Mouse (Mus musculus) cortical plate, adult 2 months (tissue): ENCODE results near the gene Rab42. TPM values are rescaled to one million over a fixed set of nuclear protein-coding genes. Genes with fewer than 3 reads are reported as not detected.
"Not testable (repeated sequence)": the region's sequence is repeated elsewhere in the genome, so short reads cannot be mapped to it uniquely, and the experiment has no call there.

Experiments
- H3K27ac ChIP-seq: fragments of 200-500 bp; 2 replicates; pipeline ENCODE4 v1.5.1; 2012; ENCODE audit warnings: low read length, control low read depth, inconsistent platforms; ENCODE audit not compliant: insufficient read depth
- H3K4me1 ChIP-seq: fragments of 200-500 bp; 2 replicates; pipeline ENCODE4 v1.6.1; 2011; ENCODE audit warnings: low read length; ENCODE audit not compliant: control insufficient read depth, insufficient read depth
- H3K4me3 ChIP-seq: fragments of 200-500 bp; 2 replicates; pipeline ENCODE4 v1.5.1; 2011; ENCODE audit warnings: mild to moderate bottlenecking, low read length, control low read depth; ENCODE audit not compliant: insufficient read depth
- CTCF ChIP-seq: fragments of 200-500 bp; IDR thresholded peaks from 2 replicates; pipeline ENCODE4 v1.5.1; 2011; ENCODE audit warnings: mild to moderate bottlenecking, control low read depth, low read length; ENCODE audit not compliant: insufficient read depth; ENCODE audit errors: extremely low read depth
- POLR2A ChIP-seq: fragments of 200-500 bp; IDR thresholded peaks from 2 replicates; pipeline ENCODE4 v1.6.1; 2011; ENCODE audit warnings: mild to moderate bottlenecking, low read length, control low read depth; ENCODE audit not compliant: insufficient read depth; ENCODE audit errors: extremely low read depth
- polyA plus RNA-seq: library from polyadenylated mRNA; depleted of rRNA; stranded (reverse); fragments of >200 nt; gene quantifications from 2 replicates; pipeline ENCODE4 v1.2.3, GENCODE M21; 2012

Rab42 gene
- polyA plus RNA-seq, 1 experiment, result 3.8 TPM

GRCm38 (mm10) chr4:132305276-132305675 lies 2.1 kb upstream of the Rab42 start:
- no peak overlapping the region for H3K4me3 ChIP-seq
- no peak for TF ChIP-seq POLR2A
- no peak overlapping the region for H3K27ac ChIP-seq
- H3K4me1 ChIP-seq, result no peaks in the 10 kb centered on the region; the same call in 1 of the 2 replicates

DNA sequence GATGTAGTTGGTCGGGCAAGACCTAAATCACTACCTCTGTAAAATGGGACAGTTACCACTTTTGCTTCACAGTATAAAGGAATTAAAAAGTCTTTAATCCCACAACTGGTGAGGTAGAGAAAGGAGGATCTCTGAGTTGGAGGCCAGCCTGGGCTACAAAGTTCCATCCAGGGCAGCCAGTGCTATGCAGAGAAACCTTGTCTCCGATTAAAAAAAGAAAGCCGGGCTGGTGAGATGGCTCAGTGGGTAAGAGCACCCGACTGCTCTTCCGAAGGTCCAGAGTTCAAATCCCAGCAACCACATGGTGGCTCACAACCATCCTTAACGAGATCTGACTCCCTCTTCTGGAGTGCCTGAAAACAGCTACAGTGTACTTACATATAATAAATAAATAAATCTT lies 299 bp upstream of the Rab42 start:
- peak overlapping the region; percentile 51 for H3K4me3 ChIP-seq
- not testable (repeated sequence) for H3K4me1 ChIP-seq, H3K27ac ChIP-seq

- peak overlapping the region; percentile 19; the same call in 1 of the 2 replicates for H3K27ac ChIP-seq
- peak overlapping the region; percentile 51 for H3K4me3 ChIP-seq
- H3K4me1 ChIP-seq, result no peaks in the 10 kb centered on the region; the same call in 1 of the 2 replicates
- TF ChIP-seq POLR2A, result peak; percentile 26; the same call in 1 of the 2 replicates
- no peak for TF ChIP-seq CTCF
These were observed 933 bp downstream of the Rab42 start for GRCm38 (mm10) chr4:132301965-132302938.

- H3K4me1 ChIP-seq, result no peaks in the 10 kb centered on the region; the same call in 1 of the 2 replicates
- no peak for TF ChIP-seq CTCF
- H3K4me3 ChIP-seq, result no peak overlapping the region
- no peak overlapping the region for H3K27ac ChIP-seq
These were observed 1.7 kb downstream of the Rab42 start for GRCm38 (mm10) chr4:132301486-132301885.

DNA sequence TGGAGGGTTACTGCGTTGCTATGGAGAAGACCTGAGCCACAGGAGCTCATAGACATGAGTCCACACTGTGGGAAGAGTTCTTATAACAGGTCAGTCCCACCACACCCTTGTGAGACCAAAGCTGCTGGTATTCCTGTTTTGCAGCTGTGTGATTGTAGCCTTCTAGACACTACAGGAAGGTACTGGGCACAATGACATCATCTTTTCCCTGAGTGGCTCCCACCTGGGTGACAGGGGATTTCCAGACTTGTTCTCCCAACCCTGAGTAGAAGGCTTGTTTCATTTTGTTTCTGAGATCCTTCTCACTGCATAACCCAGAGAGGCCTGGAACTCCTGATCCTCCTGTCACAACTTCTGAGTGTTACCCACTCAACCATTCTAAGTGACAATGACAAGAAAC lies 3.3 kb downstream of the Rab42 start:
- no peak for TF ChIP-seq CTCF
- no peaks in the 10 kb centered on the region; the same call in 1 of the 2 replicates for H3K4me1 ChIP-seq
- H3K4me3 ChIP-seq, result no peak overlapping the region
- H3K27ac ChIP-seq, result no peak overlapping the region

DNA sequence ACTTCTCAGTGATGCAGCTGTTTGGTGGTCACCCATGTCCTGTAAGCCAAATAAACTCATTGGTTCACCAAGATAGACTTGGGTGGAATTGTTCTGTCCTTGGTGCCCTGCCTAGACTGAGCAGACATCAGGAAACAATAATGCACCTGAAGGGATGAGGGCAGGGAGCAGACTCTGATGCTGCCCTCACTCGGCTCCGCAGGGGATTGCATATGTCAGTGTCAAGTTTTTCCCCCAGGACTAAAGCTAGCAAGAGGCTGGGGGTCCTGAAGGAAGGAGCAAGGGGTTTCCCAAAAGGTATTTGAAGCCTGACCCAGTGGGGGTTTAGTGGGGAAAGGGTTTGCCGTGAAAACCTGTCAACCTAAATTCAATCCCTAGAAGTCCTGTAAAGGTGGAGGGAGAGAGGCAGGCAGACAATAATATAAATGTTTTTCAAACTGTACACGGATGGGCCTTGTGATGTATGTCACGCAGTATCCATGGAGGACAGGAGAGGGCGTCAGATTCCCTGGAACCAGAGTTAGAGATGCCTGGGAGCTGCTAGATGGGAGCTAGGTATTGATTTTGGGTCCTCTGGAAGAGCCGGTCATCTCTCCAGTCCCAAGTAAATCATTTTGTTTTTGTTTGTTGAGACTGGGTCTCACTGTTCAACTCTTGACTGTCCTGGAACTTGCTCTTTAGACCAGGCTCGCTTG lies 7.3 kb downstream of the Rab42 start:
- H3K4me1 ChIP-seq, result no peaks in the 10 kb centered on the region
- H3K4me3 ChIP-seq, result no peak overlapping the region
- TF ChIP-seq CTCF (0 out of 2 replicates have a peak, but pooled peaks have one; percentile 11), POLR2A (no peak)
- no peak overlapping the region for H3K27ac ChIP-seq

DNA sequence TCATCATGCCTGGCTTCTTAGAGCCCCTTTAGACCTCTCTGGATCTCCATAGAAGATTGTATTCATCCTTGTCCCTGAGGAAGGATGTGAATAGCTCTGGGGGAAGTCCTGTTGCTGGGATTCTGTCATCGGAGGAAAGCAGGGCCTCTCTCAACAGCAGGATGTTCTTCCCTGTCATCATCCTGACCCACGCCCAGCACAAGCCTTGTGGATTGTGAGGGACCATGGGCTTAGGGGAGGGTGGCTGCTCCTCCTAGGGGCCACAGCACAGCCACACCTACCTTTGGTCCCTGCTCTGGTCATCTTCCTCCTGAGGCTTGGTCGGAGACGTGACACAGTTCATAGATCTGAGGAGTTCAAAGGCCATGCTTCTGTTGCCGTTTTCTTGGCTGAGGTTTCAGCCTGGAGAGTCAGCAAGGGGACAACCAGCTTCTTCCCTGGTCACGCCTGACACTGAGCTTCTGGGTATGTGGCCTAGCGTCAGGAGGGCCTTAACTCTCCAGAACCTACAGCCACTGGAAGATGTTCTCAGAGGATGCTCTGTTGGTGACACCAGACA lies 9.4 kb downstream of the Rab42 start:
- H3K4me1 ChIP-seq, result no peaks in the 10 kb centered on the region
- H3K27ac ChIP-seq, result no peak overlapping the region
- no peak overlapping the region for H3K4me3 ChIP-seq
- TF ChIP-seq POLR2A (no peak), CTCF (no peak)

- Histone ChIP-seq H3K4me1 (no peaks in the 10 kb centered on the region), H3K4me3 (no peak overlapping the region), H3K27ac (no peak overlapping the region)
- TF ChIP-seq POLR2A (no peak), CTCF (peak; percentile 64)
These were observed 10.2 kb downstream of the Rab42 start for GRCm38 (mm10) chr4:132292988-132293387.

GRCm38 (mm10) chr4:132291624-132292335 lies 11.4 kb downstream of the Rab42 start:
- H3K4me1 ChIP-seq, result no peaks in the 10 kb centered on the region
- no peak overlapping the region for H3K4me3 ChIP-seq
- H3K27ac ChIP-seq, result no peak overlapping the region
- TF ChIP-seq CTCF (peak; percentile 19; the same call in 1 of the 2 replicates), POLR2A (no peak)

GRCm38 (mm10) chr4:132291056-132291455 lies 12.1 kb downstream of the Rab42 start:
- no peaks in the 10 kb centered on the region for H3K4me1 ChIP-seq
- no peak overlapping the region for H3K27ac ChIP-seq
- H3K4me3 ChIP-seq, result no peak overlapping the region
- TF ChIP-seq CTCF (no peak), POLR2A (no peak)

DNA sequence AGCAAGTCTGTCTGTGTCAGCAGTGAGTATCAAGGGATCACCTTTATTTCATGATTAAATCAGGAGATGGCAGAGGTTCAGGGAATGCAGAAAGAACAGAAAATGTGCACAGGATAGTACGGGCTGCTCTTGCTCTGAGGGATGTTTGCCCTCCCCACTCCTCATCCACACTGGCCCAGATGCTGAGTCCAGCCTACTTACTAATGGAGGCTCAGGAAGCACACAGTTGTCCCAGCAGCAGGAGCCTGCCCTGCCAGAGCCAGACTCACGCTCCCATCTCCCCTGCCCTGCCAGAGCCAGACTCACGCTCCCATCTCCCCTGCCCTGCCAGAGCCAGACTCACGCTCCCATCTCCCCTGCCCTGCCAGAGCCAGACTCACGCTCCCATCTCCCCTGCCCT lies 14.3 kb downstream of the Rab42 start:
- H3K4me1 ChIP-seq, H3K27ac ChIP-seq, H3K4me3 ChIP-seq: not testable (repeated sequence)
